8 mouse cellular contexts compared by ENCODE assay signal in the genomic region with DNA sequence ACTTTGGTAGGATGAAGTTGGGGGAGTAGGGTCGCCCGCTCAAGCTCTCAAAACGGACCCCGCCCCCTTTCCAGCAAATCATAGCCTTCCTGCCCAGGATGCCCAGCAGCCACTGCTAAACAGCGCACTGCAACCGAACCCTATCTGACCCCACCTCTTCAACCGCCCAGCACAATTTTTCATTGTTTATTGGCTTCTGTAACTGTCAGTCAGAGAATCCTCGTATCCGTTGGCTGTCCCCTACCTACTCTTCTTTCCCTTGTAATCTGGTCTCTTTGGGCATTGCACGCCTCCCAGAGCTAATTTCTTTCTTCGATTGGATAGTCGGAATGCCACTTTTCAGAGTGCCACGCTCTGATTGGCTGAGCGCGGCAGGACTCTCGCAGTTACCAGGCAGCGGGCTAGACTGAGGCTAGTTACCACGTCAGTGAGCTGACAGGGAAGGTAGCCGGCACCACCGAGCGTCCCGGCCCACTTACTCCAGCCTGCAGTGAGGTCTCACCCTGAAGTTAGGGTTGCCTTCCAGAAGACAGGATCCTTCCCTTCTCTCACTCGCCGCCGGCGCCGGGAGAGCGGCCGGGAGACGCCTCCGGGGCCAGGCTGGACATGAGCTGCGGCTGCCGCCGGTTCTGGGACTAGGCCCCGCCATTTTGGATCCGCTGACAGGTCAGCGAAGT. TPM values are rescaled to one million over a fixed set of nuclear protein-coding genes. Genes with fewer than 3 reads are reported as not detected.
DNase-seq lines count a peak whose midpoint lies in the region; ATAC-seq and TF ChIP-seq lines count a peak whose summit lies in the region.

A gene (plus strand): TSS at position 383 of the 677 bp plus-strand sequence.

- peak; percentile 96 for ATAC-seq in erythroid progenitor cell, adult 5-6 weeks (replicated peaks; ENCODE audit: low FRiP score, poor library complexity, severe bottlenecking)
- peak; percentile 95 for ATAC-seq in heart, embryonic 12.5 days (ENCODE audit: insufficient number of reproducible peaks, low FRiP score)
- peak; percentile 95 for ATAC-seq in kidney, postnatal 0 days (replicated peaks; ENCODE audit: low FRiP score, low read depth)
- ATAC-seq in liver, embryonic 11.5 days (replicated peaks; ENCODE audit: low FRiP score), result peak; percentile 96
- ATAC-seq in stomach, embryonic 14.5 days (ENCODE audit: insufficient number of reproducible peaks, insufficient read depth, low FRiP score, low read depth), result peak; percentile 97

- WGBS in heart, embryonic 12.5 days, result under 1% methylated on average over 37 of the region's 37 CpGs
- 1% methylated on average over 37 of the region's 37 CpGs for WGBS in kidney, postnatal 0 days
- WGBS in liver, embryonic 11.5 days, result under 1% methylated on average over 37 of the region's 37 CpGs
- WGBS in stomach, embryonic 14.5 days, result under 1% methylated on average over 37 of the region's 37 CpGs

- peak within 1 kb of the TSS; percentile 95 for H3K4me3 ChIP-seq in heart, embryonic 12.5 days
- H3K4me3 ChIP-seq in kidney, postnatal 0 days (replicated peaks; ENCODE audit: low read depth, low read length), result peak within 1 kb of the TSS; percentile 56
- peak within 1 kb of the TSS; percentile 70 for H3K4me3 ChIP-seq in liver, embryonic 11.5 days (ENCODE audit: low read depth, low read length)
- H3K4me3 ChIP-seq in stomach, embryonic 14.5 days (ENCODE audit: low read depth, low read length), result peak within 1 kb of the TSS; percentile 72

- peak; percentile 9; the same call in 1 of the 2 replicates for TF ChIP-seq CTCF in kidney, postnatal 0 days (IDR thresholded peaks at IDR 0.05; ENCODE audit: low read depth)

- peaks cover 26% of the 10 kb centered on the region for H3K27me3 ChIP-seq in heart, embryonic 12.5 days (replicated peaks)
- peaks cover 15% of the 10 kb centered on the region for H3K27me3 ChIP-seq in kidney, postnatal 0 days (ENCODE audit: insufficient read depth, low read length)
- peaks cover 35% of the 10 kb centered on the region for H3K27me3 ChIP-seq in liver, embryonic 11.5 days (replicated peaks; ENCODE audit: control insufficient read depth, insufficient read depth, low read length)
- H3K27me3 ChIP-seq in stomach, embryonic 14.5 days (ENCODE audit: control insufficient read depth, insufficient read depth, low read length), result peaks cover 12% of the 10 kb centered on the region; the same call in 1 of the 2 replicates

- H3K4me1 ChIP-seq in heart, embryonic 12.5 days (replicated peaks), result peaks cover 31% of the 10 kb centered on the region
- H3K4me1 ChIP-seq in kidney, postnatal 0 days (replicated peaks; ENCODE audit: insufficient read depth, low read length), result 0 out of 2 replicates have a peak, but pooled peaks cover 14% of the 10 kb centered on the region
- H3K4me1 ChIP-seq in liver, embryonic 11.5 days (replicated peaks; ENCODE audit: control insufficient read depth, insufficient read depth, low read length), result peaks cover 15% of the 10 kb centered on the region
- peaks cover 26% of the 10 kb centered on the region for H3K4me1 ChIP-seq in stomach, embryonic 14.5 days (ENCODE audit: control insufficient read depth, insufficient read depth, low read length)

- no peaks in the 10 kb centered on the region for H3K9me3 ChIP-seq in heart, embryonic 12.5 days (replicated peaks)
- H3K9me3 ChIP-seq in kidney, postnatal 0 days (replicated peaks; ENCODE audit: low read length), result no peaks in the 10 kb centered on the region
- H3K9me3 ChIP-seq in liver, embryonic 11.5 days (ENCODE audit: control insufficient read depth, low read length), result no peaks in the 10 kb centered on the region
- H3K9me3 ChIP-seq in stomach, embryonic 14.5 days (ENCODE audit: control insufficient read depth, low read depth, low read length), result no peaks in the 10 kb centered on the region

- H3K36me3 ChIP-seq in heart, embryonic 12.5 days, result no peaks in the 10 kb centered on the region
- no peaks in the 10 kb centered on the region for H3K36me3 ChIP-seq in kidney, postnatal 0 days (ENCODE audit: insufficient read depth, low read length)
- H3K36me3 ChIP-seq in liver, embryonic 11.5 days (ENCODE audit: control insufficient read depth, insufficient read depth, low read length), result no peaks in the 10 kb centered on the region
- H3K36me3 ChIP-seq in stomach, embryonic 14.5 days (ENCODE audit: control insufficient read depth, insufficient read depth, low read length), result no peaks in the 10 kb centered on the region

- DNase-seq in CD4-positive helper T cell, adult 2 months (ENCODE audit: low read depth, low spot score), result peak; percentile 99
- DNase-seq in brain, embryonic 18.5 days (ENCODE audit: low read depth, low spot score), result peak; percentile 99
- DNase-seq in kidney, postnatal 0 days (ENCODE audit: low spot score), result peak; percentile 100
- DNase-seq in liver, embryonic 11.5 days (ENCODE audit: low spot score), result peak; percentile 86
- DNase-seq in naive thymus-derived CD4-positive, alpha-beta T cell, adult 2 months (ENCODE audit: low read depth), result peak; percentile 98

- peak within 1 kb of the TSS; percentile 89 for H3K4me2 ChIP-seq in heart, embryonic 12.5 days
- peak within 1 kb of the TSS; percentile 72 for H3K4me2 ChIP-seq in kidney, postnatal 0 days (ENCODE audit: low read length)
- peak within 1 kb of the TSS; percentile 82 for H3K4me2 ChIP-seq in liver, embryonic 11.5 days
- peak within 1 kb of the TSS; percentile 73 for H3K4me2 ChIP-seq in stomach, embryonic 14.5 days (replicated peaks; ENCODE audit: low read depth, low read length)

- H3K9ac ChIP-seq in heart, embryonic 12.5 days, result peak within 1 kb of the TSS; percentile 86
- peak within 1 kb of the TSS; percentile 58 for H3K9ac ChIP-seq in kidney, postnatal 0 days (ENCODE audit: low read depth, low read length)
- peak within 1 kb of the TSS; percentile 65 for H3K9ac ChIP-seq in liver, embryonic 11.5 days (ENCODE audit: low read depth, low read length)
- H3K9ac ChIP-seq in stomach, embryonic 14.5 days (replicated peaks; ENCODE audit: low read depth, low read length), result peak within 1 kb of the TSS; percentile 60; the same call in 1 of the 2 replicates

- peak within 1 kb of the TSS; percentile 36 for H3K27ac ChIP-seq in heart, embryonic 12.5 days (ENCODE audit: poor library complexity, severe bottlenecking)
- H3K27ac ChIP-seq in kidney, postnatal 0 days, result peak within 1 kb of the TSS; percentile 38
- no peak within 1 kb of the TSS for H3K27ac ChIP-seq in liver, embryonic 11.5 days (ENCODE audit: low read depth, low read length)
- no peak within 1 kb of the TSS for H3K27ac ChIP-seq in stomach, embryonic 14.5 days (ENCODE audit: low read length)

RNA-seq across cellular contexts. Expression of the gene that starts here (rescaled TPM):
- total RNA-seq in erythroid progenitor cell, adult 5-6 weeks (2015; ENCODE audit: low replicate concordance), result 28.8 and 30.6 TPM in 2 replicates
- 11.4 and 22.2 TPM in 2 replicates for total RNA-seq in erythroid progenitor cell, adult 5-6 weeks (2017; ENCODE audit: low replicate concordance)
- polyA plus RNA-seq in heart, embryonic 12.5 days (2016; fragmentation: Nextera tagmentation; extraction: Ambion mirVana), result 53.5 and 54.1 TPM in 2 replicates
- polyA plus RNA-seq in kidney, postnatal 0 days (2015; fragmentation: Nextera tagmentation; extraction: Ambion mirVana), result 32.9 and 37.3 TPM in 2 replicates
- 30.8 and 31.1 TPM in 2 replicates for polyA plus RNA-seq in liver, embryonic 11.5 days (2014; fragmentation: Nextera tagmentation; extraction: Ambion mirVana)
- 56.6 and 63.7 TPM in 2 replicates for polyA plus RNA-seq in stomach, embryonic 14.5 days (2014; fragmentation: Nextera tagmentation; extraction: Ambion mirVana)

Comparison
In these comparisons a context has a peak if more than half of its experiments do, and no peak if none do; other contexts are left out.
1. H3K27ac ChIP-seq: peak in heart, embryonic 12.5 days (single experiment) and kidney, postnatal 0 days (single experiment); none in liver, embryonic 11.5 days (single experiment) and stomach, embryonic 14.5 days (single experiment).
2. Peak in every context shown above with its lines, with median percentiles within 50 percentile points of each other: DNase-seq, ATAC-seq, H3K4me2 ChIP-seq, H3K4me3 ChIP-seq and H3K9ac ChIP-seq.